Mouse (Mus musculus) lung, postnatal 0 days (tissue): ENCODE measurements at regions not wholly inside any gene's neighbourhood (a gene's known extent, or its start where the extent isn't known, plus 50 kb on each side); places are given as distances from the start of the nearest gene placed in this dataset.

ENCODE experiments used
- CTCF ChIP-seq: IDR thresholded peaks from 2 replicates; pipeline ENCODE4 v1.5.1; 2016; ENCODE audit warnings: antibody characterized with exemption, mild to moderate bottlenecking
- EP300 ChIP-seq: IDR thresholded peaks from 2 replicates; pipeline ENCODE4 v1.6.1; 2016; ENCODE audit warnings: antibody characterized with exemption, mild to moderate bottlenecking, control low read depth

DNA sequence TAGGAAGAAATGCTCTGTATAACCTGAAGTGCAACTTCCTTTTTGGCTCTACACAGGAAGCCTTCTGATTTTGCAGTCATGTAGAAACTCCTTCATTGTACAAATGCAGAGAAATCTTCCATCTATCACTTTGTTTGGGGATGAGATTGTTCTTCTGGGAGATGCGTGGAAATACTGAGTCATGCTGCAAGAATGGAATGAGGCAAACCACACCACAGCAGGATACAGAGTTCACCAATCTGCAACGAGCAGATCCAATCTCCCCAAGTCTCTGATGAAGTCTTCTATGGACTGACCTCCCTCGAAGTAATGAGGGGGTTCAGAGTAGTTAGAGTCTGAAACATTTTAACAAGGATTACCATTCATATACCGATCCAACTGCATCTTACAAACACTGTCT, 352.9 kb downstream of the 1500009L16Rik start:
- TF ChIP-seq EP300 (no peak), CTCF (no peak)
